Mouse (Mus musculus) adrenal gland, adult (tissue): ENCODE data around the gene S100a14.

ENCODE experiments used
- DNase-seq, 2 experiments: peaks; one replicate each; pipeline ENCODE4 v3.0.0; 2022 to 2023; ENCODE audit warnings: low spot score in 1 of 2; ENCODE audit not compliant: inconsistent age in 2 of 2

Gene S100a14

GRCm38 (mm10) chr3:90515789-90516188 is 10.9 kb upstream of the S100a14 start:
- no peak for DNase-seq

DNA sequence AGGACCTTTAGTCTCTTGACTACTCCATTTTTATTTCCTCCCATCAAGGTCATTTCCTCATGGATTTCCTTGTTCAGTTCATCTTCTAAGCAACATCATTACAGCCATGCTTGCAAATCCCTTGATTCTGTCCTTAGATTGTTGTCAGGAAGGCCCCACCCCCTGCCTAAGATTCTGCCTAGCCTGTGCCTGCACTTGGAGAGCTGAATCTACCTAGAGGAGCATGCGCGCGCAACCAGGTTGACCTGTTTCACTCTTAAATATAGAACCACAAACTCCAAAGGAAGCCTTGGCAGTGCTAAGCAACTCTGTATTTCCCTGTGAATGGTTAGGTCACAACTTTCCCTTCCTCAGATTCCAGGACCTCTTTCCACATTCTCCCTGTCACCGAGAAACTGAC is 8.9 kb upstream of the S100a14 start:
- no peak for DNase-seq

GRCm38 (mm10) chr3:90525421-90525820 is 1.2 kb upstream of the S100a14 start:
- peak; percentile 49 to 83 for DNase-seq

DNA sequence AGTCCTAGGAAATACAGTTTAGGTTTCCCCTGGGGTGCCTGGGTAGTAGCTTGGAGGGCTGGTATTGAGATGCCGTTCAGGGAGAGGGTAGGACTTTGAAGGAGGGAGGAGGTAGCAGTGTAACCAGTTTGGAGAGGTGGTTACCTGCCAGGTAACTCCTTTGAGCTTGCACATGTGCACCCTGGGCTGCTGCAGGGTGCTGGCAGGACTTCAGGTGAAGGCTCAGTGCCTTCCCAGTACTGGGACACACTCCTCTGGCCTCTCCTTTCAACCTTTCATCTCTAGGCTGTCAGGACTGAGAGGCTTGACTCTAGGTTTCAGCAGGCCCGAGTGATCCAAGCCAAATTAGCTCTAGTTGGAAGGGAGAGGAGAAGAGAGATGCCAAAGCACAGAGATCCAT is 580 bp upstream of the S100a14 start:
- DNase-seq, result no peak

DNA sequence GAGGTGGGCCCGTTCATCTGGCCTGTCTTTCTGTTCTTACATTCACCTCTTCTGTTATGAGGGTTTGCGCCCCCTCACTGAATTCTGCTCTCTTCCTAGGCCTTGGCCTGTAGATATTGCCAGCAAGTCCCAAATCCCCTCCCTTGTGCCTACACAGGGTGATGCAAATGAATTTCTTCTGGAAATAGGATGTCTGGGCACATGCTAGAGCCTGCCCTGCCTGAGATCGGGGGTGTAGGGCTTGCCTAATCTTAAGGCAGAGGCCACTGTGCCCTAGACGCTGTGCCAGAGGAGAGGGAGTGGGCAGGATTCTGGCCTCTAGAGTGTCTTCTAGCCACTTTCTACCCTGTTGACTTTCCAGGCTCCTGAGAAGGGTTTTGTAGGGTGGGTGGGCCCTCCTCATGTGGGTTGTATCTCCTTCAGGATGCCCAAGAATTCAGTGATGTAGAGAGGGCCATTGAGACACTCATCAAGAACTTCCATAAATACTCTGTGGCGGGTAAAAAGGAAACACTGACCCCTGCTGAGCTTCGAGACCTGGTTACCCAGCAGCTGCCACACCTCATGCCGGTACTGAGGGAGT is 726 bp downstream of the S100a14 start:
- no peak for DNase-seq

DNA sequence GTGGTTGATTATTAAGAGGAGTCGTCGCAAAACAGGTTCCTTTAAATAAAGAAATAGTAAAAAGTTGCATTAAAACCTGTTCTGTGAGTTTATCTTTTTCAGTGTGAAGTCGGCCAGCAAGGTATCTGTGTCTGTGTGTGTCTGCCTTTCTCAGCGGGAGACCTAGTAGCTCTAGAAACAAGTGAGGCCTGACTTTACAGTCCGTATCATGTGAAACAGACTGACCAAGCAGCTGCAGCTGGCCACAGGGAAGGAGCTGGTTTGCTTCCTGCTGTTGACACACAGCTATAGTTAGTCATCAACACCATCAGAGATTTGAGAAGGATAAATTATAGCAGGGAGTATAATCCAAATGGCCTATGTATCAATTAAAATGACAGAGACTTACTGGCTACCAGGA is 5.1 kb downstream of the S100a14 start:
- DNase-seq, result no peak

- no peak for DNase-seq
These were observed 8.8 kb downstream of the S100a14 start for GRCm38 (mm10) chr3:90535446-90535845.

DNA sequence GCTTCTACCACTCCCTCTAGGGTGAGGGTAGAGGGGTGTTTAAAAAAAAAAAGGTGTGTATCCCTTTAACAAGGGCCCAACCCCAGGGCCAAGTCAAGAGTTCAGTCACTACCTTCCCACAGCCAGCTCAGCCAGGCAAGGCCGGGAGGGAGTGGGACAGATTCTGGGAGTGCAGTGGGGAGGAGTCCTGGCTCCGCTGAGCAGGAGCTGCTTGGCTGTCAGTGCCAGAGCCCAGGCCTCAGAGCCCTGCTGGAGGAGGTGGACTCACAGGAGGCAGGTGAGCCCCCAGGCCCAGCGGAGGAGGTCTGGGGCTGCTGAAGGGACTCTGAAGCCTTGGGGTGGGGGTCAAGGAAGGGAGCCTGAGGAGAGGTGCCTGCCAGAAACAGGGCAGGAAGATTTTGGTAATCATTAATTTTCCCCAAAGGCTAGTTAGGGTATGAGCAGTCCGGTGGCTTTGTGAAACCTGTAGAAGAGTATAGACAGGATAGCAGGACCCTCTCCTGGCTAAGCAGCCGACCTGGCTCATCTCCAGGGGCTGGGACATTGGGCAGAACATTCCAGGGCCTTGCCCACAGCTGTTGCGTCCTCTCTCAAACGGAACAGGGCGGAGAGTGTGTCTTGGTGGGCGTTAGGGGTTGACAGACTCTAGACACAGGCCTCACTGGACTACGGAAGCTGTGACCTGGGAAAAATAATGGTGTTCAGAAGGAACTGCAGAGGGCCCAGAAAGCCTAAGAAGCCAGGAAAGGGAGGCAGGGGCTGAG is 10.7 kb downstream of the S100a14 start, which contains the start of gene S100a16:
Gene S100a16 (plus strand): TSS at position 114 of the 764 bp plus-strand sequence.
- peak; percentile 76 to 90 for DNase-seq

DNA sequence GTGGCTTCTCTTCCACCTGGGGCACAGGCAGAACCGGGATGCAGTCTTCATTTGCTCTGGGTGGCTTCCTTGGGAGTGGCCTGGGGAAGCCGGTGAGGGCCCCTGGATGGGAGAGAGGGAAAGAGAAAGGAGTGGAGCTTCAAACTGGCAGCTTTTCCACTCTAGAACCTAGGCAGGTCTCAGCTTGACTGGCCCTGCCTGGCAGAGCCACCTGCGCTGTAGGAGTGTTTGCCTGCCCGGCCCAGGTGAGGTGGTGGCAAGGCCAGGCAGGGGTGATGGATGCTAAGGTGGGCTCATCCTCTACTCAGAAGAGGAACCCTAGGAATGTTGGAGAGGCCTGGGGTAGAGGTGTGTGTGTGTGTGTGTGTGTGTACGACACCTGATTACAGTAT is 11.2 kb downstream of the S100a14 start:
- DNase-seq, result no peak

DNA sequence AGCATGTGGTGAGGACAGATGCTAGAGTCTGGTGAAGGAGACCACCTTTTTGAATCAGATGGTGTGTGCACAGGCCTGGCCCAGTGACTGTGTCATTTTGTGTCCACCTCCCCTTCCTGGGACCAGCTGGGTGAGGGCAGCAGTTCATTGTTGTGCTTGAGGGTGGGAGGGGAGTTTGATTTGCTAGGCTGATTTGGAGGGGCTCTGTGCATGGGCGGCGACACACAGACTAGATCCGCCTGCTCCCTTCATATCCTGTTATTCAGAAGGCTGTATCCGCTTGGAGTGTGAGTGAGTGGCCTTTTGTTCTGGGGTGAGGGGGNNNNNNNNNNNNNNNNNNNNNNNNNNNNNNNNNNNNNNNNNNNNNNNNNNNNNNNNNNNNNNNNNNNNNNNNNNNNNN is 14.2 kb downstream of the S100a14 start:
- peak; percentile 49 to 59 for DNase-seq

GRCm38 (mm10) chr3:90549676-90550420 is 23.2 kb downstream of the S100a14 start:
- no peak for DNase-seq

DNA sequence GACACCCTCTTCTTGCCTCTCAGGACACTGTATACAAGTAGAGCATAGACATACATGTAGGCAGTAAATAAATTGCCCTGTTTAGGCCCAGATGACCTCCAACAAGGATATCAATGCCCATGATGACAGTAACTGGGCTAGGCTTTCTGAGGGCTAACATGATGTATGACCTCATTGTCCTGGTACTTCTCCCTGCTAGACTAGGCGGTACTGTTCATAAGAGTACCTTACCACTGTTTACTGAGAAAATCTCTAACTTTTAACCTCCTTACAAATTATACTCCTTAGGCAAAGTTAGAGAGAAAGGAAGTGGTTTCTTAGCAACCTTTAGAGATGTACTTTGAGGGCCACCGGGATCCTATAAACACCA is 23.8 kb downstream of the S100a14 start:
- no peak for DNase-seq

DNA sequence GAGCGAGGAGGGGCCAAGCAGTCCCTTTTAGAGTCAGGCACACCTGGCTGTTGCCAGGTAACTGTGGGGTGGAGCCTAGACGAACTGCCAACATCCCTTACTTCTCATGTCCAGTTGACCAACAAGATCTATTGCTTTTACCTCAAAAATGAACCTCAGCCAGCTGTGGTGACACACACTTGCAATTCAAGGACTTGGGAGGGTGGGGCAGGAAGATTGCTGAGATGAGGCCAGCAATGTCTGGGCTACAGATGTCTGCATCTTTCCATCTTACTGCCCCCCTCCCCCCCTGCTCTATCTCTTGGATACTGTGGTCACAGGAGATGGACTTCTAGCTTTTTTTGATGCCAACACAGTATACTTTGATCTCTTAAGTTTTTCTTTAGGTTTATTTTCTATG is 25.6 kb downstream of the S100a14 start:
- peak in 1 of 2 experiments; percentile 72 for DNase-seq

DNA sequence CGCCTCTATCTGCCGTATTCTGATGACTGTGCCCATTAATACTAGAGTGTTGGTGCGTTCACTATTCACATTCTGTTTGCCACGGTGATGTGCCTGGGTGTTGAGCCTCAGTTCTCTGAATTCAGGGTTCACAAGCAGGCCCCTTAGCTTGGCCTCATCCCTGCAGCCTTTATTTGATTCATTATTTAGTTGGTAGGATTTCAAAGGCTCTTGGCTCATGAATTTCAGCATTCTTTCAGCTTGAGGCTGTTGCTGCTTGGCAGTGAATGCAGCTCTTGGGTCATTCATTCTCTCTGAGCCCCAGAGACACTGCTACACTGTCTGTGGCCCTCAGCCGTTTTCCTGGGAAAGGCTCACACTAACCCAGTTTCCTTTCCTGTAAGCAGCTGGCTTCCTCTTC is 29.3 kb downstream of the S100a14 start:
- DNase-seq, result peak in 1 of 2 experiments; percentile 53

DNA sequence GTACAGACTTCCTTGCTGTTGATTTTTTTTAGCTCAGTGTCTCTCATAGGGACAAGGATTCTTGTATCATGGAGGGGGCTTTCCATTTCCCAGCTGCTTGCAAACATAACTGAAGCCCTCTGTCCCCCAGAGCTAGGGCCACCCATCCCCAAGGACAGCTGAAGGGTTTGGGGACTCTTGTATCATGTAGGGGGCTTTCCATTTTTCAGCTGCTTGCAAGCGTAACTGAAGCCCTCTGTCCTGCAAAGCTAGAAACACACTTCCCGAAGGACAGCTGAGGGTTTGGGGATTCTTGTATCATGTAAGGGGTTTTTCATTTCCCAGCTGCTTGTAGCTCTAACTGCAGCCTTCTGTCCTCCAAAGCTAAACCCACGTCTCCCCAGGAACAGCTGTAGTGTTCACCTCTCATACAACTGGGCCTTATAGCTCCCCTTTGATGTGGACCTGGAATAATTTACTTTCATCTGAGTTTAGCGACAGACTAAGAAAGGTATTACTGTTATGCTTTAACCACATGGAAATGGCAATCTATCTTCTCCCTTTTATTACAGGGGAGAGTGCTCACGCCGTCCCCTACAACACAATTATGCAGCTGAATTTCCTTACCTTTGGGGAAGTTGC is 33.5 kb downstream of the S100a14 start, which contains the start of gene S100a3:
Gene S100a3 (plus strand): TSS at position 571 of the 621 bp plus-strand sequence.
- DNase-seq, result no peak

DNA sequence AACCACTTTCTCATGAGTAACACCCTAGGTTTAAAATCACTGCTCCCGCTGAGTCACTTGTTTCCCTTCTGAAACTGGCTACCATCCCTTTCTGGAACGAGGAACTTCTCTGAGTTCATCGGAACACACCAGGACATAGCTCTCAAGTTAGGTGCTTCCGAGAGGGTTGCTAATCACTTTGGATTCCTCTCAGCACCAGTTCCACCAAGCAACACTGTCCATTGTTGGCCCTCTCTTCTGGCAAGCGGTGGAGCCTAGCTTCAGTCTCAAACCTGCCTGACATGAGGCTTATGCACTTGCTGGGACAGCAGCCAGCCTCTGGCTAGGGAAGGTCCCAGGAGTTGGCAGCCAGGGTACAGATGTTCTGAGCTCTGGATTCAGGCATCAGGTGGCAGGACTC is 48.0 kb downstream of the S100a14 start:
- peak in 1 of 2 experiments; percentile 58 for DNase-seq

GRCm38 (mm10) chr3:90575320-90575719 is 48.7 kb downstream of the S100a14 start:
- peak in 1 of 2 experiments; percentile 45 for DNase-seq

DNA sequence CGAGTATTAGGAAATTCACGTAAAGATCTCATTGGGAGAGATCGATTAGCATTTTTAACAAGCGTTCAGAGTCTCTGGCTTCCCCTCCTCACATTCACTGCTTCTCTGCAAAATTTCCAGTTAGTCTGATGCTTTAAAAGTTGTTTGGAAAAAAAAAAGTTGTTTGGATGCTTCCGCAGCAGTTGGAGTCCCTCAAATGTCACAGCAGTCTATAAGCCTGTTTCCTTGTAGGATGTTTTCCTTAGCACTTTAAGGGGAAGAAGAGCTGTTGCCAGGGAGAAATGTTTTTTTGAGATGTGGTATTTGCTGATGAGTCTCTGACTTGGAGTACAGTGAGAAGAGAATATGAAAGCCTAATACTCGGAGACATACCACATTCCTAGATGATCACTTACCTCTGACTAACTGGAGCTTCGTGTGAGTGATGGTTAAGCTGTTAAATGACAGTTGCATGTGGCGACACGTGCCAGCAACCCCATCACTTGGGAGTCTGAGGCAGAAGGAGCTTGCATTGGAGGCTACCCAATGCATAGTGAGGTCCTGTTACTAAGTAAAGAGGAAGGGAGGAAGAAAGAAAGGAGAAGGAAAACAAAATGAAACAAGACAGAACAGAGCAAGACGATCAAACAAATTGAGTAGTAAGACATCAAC is 49.8 kb downstream of the S100a14 start:
- DNase-seq, result no peak
